Mouse (Mus musculus): ENCODE measurements around the gene Fgfr2. TPM values are rescaled to one million over a fixed set of nuclear protein-coding genes. Genes with fewer than 3 reads are reported as not detected.

Gene Fgfr2
- polyA plus RNA-seq, 1 experiment from 2014 or later: 169 TPM

GRCm38 (mm10) chr7:132060116-132060515 is 1063.0 kb downstream of the Fgfr2 start:
- H3K4me2 ChIP-seq (replicated peaks; ENCODE audit: low read depth, low read length): no peak overlapping the region
- H3K36me3 ChIP-seq (ENCODE audit: control insufficient read depth, insufficient read depth, low read length): no peaks in the 10 kb centered on the region
- no peak overlapping the region for H3K9ac ChIP-seq (replicated peaks; ENCODE audit: low read depth, low read length)
- no peak overlapping the region for H3K27ac ChIP-seq (ENCODE audit: low read length)
- H3K4me3 ChIP-seq (ENCODE audit: low read depth, low read length): no peak overlapping the region
- no peaks in the 10 kb centered on the region for H3K4me1 ChIP-seq (ENCODE audit: control insufficient read depth, insufficient read depth, low read length)
- no peaks in the 10 kb centered on the region for H3K27me3 ChIP-seq (ENCODE audit: control insufficient read depth, insufficient read depth, low read length)
- ATAC-seq (ENCODE audit: insufficient number of reproducible peaks, insufficient read depth, low FRiP score, low read depth): no peak
- WGBS: 68% methylated on average over 7 of the region's 7 CpGs
- no peaks in the 10 kb centered on the region for H3K9me3 ChIP-seq (ENCODE audit: control insufficient read depth, low read depth, low read length)

- Histone ChIP-seq H3K36me3 (ENCODE audit: control insufficient read depth, insufficient read depth, low read length) (no peaks in the 10 kb centered on the region), H3K27ac (ENCODE audit: low read length) (no peak overlapping the region), H3K9me3 (ENCODE audit: control insufficient read depth, low read depth, low read length) (no peaks in the 10 kb centered on the region), H3K4me2 (replicated peaks; ENCODE audit: low read depth, low read length) (no peak overlapping the region), H3K27me3 (ENCODE audit: control insufficient read depth, insufficient read depth, low read length) (no peaks in the 10 kb centered on the region), H3K4me3 (ENCODE audit: low read depth, low read length) (no peak overlapping the region), H3K4me1 (ENCODE audit: control insufficient read depth, insufficient read depth, low read length) (no peaks in the 10 kb centered on the region), H3K9ac (replicated peaks; ENCODE audit: low read depth, low read length) (no peak overlapping the region)
- ATAC-seq (ENCODE audit: insufficient number of reproducible peaks, insufficient read depth, low FRiP score, low read depth): no peak
- 65% methylated on average over 7 of the region's 7 CpGs for WGBS
Observed at GRCm38 (mm10) chr7:132056565-132056964, 1066.6 kb downstream of the Fgfr2 start.

DNA sequence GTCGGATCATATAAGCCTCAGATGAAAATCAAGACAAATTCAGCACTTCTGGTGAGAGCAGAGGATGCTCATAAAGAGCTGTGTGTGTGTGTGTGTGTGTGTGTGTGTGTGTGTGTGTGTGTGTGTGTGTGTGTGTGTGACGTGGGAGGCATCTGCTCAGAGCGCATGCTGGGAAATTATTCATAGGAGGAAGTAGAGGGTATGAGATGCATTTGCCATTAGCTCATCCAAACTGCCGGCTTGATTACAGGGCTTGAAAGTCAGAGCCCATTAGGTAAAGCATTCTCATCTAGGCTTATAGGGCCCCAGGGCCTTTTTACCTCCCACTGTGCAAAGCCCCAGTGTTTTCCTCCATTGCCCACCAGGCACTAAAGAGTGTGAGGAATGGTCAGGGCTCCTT is 1076.5 kb downstream of the Fgfr2 start:
- no peak overlapping the region for H3K4me3 ChIP-seq (ENCODE audit: low read depth, low read length)
- peak; percentile 53; the same call in 1 of the 2 replicates for ATAC-seq (ENCODE audit: insufficient number of reproducible peaks, insufficient read depth, low FRiP score, low read depth)
- H3K36me3 ChIP-seq (ENCODE audit: control insufficient read depth, insufficient read depth, low read length): no peaks in the 10 kb centered on the region
- 34% methylated on average over 4 of the region's 4 CpGs for WGBS
- no peaks in the 10 kb centered on the region for H3K4me1 ChIP-seq (ENCODE audit: control insufficient read depth, insufficient read depth, low read length)
- H3K4me2 ChIP-seq (replicated peaks; ENCODE audit: low read depth, low read length): no peak overlapping the region
- H3K9ac ChIP-seq (replicated peaks; ENCODE audit: low read depth, low read length): no peak overlapping the region
- H3K27ac ChIP-seq (ENCODE audit: low read length): no peak overlapping the region
- H3K27me3 ChIP-seq (ENCODE audit: control insufficient read depth, insufficient read depth, low read length): no peaks in the 10 kb centered on the region
- H3K9me3 ChIP-seq (ENCODE audit: control insufficient read depth, low read depth, low read length): no peaks in the 10 kb centered on the region

DNA sequence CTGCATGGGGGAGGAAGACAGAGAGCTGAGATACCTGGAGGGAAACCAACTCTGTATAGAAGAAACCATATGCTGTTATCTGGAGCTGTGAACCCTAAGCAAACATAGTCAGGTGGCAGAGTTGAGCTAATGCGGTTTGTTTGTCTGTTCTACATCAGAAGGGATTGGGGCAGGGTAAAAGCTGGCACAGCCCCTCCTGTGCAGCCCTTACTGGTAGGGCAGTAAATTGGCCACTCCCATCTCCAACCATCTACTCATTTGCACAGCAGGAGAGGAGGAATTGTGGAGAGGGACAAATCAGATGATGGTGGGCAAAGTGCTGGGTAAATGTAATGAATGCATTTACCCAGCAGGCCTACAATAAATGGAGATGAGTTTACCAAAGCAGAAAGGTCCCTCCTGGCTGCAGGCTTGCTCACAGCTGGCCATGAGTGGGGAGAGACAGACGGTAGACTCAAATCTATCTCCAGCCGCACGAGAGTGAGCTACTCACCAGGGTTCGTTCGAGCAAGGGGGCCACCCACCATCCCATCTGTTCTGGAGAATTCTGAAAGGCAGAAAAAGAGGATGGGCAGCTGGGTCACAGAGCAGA is 1091.1 kb downstream of the Fgfr2 start:
- WGBS: 59% methylated on average over 6 of the region's 6 CpGs
- 0 out of 2 replicates have a peak, but pooled peaks have one; percentile 63 for ATAC-seq (ENCODE audit: insufficient number of reproducible peaks, insufficient read depth, low FRiP score, low read depth)
- H3K36me3 ChIP-seq (ENCODE audit: control insufficient read depth, insufficient read depth, low read length): no peaks in the 10 kb centered on the region

DNA sequence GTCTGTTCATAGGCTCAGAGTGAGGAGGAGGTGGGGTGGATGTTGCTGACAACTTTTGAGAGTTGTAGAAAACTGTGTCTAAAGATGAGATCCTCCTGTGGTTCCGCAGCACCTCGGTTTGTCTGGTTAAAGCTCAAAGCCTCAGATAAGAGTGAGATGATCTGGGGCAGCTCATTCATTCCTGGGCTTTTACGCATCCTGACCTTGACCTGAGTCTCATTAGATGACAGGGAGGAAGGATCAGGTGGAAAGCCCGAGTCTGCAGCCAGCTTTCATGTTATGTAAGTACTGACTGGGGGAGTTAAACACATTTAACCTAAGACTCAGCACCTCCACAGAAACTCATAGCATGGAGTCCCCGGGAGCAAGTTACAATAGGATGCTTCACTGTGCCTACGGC is 1096.5 kb downstream of the Fgfr2 start:
- WGBS: 52% methylated on average over 6 of the region's 6 CpGs
- H3K36me3 ChIP-seq (ENCODE audit: control insufficient read depth, insufficient read depth, low read length): no peaks in the 10 kb centered on the region
- H3K9me3 ChIP-seq (ENCODE audit: control insufficient read depth, low read depth, low read length): no peaks in the 10 kb centered on the region
- H3K27me3 ChIP-seq (ENCODE audit: control insufficient read depth, insufficient read depth, low read length): no peaks in the 10 kb centered on the region
- H3K9ac ChIP-seq (replicated peaks; ENCODE audit: low read depth, low read length): no peak overlapping the region
- no peak for ATAC-seq (ENCODE audit: insufficient number of reproducible peaks, insufficient read depth, low FRiP score, low read depth)
- H3K4me2 ChIP-seq (replicated peaks; ENCODE audit: low read depth, low read length): no peak overlapping the region
- no peak overlapping the region for H3K27ac ChIP-seq (ENCODE audit: low read length)
- H3K4me3 ChIP-seq (ENCODE audit: low read depth, low read length): no peak overlapping the region
- no peaks in the 10 kb centered on the region for H3K4me1 ChIP-seq (ENCODE audit: control insufficient read depth, insufficient read depth, low read length)

More for the DNA sequence above, 1091.1 kb downstream of the Fgfr2 start:
- H3K4me1 ChIP-seq (ENCODE audit: control insufficient read depth, insufficient read depth, low read length): no peaks in the 10 kb centered on the region
- no peaks in the 10 kb centered on the region for H3K9me3 ChIP-seq (ENCODE audit: control insufficient read depth, low read depth, low read length)
- H3K4me3 ChIP-seq (ENCODE audit: low read depth, low read length): no peak overlapping the region
- H3K27me3 ChIP-seq (ENCODE audit: control insufficient read depth, insufficient read depth, low read length): no peaks in the 10 kb centered on the region
- no peak overlapping the region for H3K9ac ChIP-seq (replicated peaks; ENCODE audit: low read depth, low read length)
- H3K27ac ChIP-seq (ENCODE audit: low read length): no peak overlapping the region
- no peak overlapping the region for H3K4me2 ChIP-seq (replicated peaks; ENCODE audit: low read depth, low read length)

DNA sequence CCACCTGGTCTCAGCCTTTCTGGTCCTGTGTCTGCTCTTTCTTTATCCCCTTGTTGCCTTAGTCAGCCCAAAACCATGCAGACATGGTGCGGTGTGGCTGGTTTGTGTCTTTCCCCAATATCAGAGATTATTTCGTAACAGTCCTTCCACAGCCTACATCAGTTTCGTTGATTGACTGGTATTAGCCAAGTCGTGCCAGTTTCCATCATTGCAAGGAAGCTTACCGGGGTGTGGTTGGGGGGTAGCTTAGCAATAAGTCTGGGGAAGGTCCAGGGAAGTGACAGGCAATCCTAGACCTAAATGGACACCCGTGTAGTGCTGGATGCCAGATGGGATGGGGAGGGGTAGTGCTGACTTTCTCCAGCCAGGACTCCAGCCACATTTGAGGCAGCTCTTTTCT is 1097.6 kb downstream of the Fgfr2 start:
- no peak overlapping the region for H3K27ac ChIP-seq (ENCODE audit: low read length)
- H3K9me3 ChIP-seq (ENCODE audit: control insufficient read depth, low read depth, low read length): no peaks in the 10 kb centered on the region
- no peak for ATAC-seq (ENCODE audit: insufficient number of reproducible peaks, insufficient read depth, low FRiP score, low read depth)
- H3K4me3 ChIP-seq (ENCODE audit: low read depth, low read length): no peak overlapping the region
- no peaks in the 10 kb centered on the region for H3K27me3 ChIP-seq (ENCODE audit: control insufficient read depth, insufficient read depth, low read length)
- WGBS: 60% methylated on average over 6 of the region's 6 CpGs
- no peaks in the 10 kb centered on the region for H3K36me3 ChIP-seq (ENCODE audit: control insufficient read depth, insufficient read depth, low read length)
- no peak overlapping the region for H3K9ac ChIP-seq (replicated peaks; ENCODE audit: low read depth, low read length)
- H3K4me2 ChIP-seq (replicated peaks; ENCODE audit: low read depth, low read length): no peak overlapping the region
- H3K4me1 ChIP-seq (ENCODE audit: control insufficient read depth, insufficient read depth, low read length): no peaks in the 10 kb centered on the region

DNA sequence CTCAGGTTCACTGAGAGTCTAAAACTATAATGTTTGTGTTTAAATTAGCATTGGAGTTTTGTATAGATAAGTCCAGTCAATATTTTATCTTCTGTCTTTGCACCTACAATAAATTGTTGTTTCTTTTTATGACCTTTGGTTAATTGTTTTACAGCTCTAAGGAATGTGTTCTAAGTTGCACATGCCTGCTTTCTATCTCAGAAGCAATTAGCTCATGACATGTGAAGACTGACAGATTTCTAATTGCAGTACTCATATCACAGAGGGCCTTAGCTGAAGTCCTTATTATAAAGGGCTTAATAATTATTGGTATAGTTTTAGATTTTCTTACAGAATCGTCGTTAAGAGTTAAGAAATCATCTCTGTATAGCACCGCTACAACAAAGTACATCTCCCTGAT is 1107.2 kb downstream of the Fgfr2 start:
- Histone ChIP-seq H3K4me1 (ENCODE audit: control insufficient read depth, insufficient read depth, low read length) (no peaks in the 10 kb centered on the region), H3K27ac (ENCODE audit: low read length) (no peak overlapping the region), H3K4me3 (ENCODE audit: low read depth, low read length) (no peak overlapping the region), H3K4me2 (replicated peaks; ENCODE audit: low read depth, low read length) (no peak overlapping the region), H3K27me3 (ENCODE audit: control insufficient read depth, insufficient read depth, low read length) (no peaks in the 10 kb centered on the region), H3K36me3 (ENCODE audit: control insufficient read depth, insufficient read depth, low read length) (no peaks in the 10 kb centered on the region), H3K9ac (replicated peaks; ENCODE audit: low read depth, low read length) (no peak overlapping the region), H3K9me3 (ENCODE audit: control insufficient read depth, low read depth, low read length) (no peaks in the 10 kb centered on the region)
- WGBS: 73% methylated on average over 3 of the region's 3 CpGs
- ATAC-seq (ENCODE audit: insufficient number of reproducible peaks, insufficient read depth, low FRiP score, low read depth): no peak

GRCm38 (mm10) chr7:132015193-132015592 is 1108.0 kb downstream of the Fgfr2 start:
- H3K4me3 ChIP-seq (ENCODE audit: low read depth, low read length): no peak overlapping the region
- H3K4me1 ChIP-seq (ENCODE audit: control insufficient read depth, insufficient read depth, low read length): no peaks in the 10 kb centered on the region
- H3K36me3 ChIP-seq (ENCODE audit: control insufficient read depth, insufficient read depth, low read length): no peaks in the 10 kb centered on the region
- H3K9me3 ChIP-seq (ENCODE audit: control insufficient read depth, low read depth, low read length): no peaks in the 10 kb centered on the region
- 15% methylated on average over 3 of the region's 3 CpGs for WGBS
- H3K9ac ChIP-seq (replicated peaks; ENCODE audit: low read depth, low read length): no peak overlapping the region
- no peak for ATAC-seq (ENCODE audit: insufficient number of reproducible peaks, insufficient read depth, low FRiP score, low read depth)
- H3K27ac ChIP-seq (ENCODE audit: low read length): no peak overlapping the region
- no peak overlapping the region for H3K4me2 ChIP-seq (replicated peaks; ENCODE audit: low read depth, low read length)
- H3K27me3 ChIP-seq (ENCODE audit: control insufficient read depth, insufficient read depth, low read length): no peaks in the 10 kb centered on the region

DNA sequence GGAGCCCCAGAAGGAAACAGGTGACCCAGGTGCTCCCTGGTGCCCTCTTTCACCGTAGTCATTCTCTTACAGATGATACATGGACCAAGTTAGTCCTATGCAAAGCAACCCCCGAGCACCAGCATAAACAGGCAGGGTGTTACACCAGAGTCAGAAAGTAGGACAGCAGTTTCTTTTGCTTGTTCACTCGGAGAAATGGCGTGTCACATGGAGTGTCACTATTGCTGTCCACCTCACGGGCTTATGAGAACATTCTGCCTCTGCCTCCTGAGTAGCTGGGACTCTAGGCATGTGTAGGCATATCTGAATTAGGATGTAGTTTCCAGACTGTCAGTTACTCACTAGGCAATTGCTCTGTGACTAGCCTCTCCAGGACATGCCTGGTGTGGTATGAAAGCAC is 1109.2 kb downstream of the Fgfr2 start:
- Histone ChIP-seq H3K27me3 (ENCODE audit: control insufficient read depth, insufficient read depth, low read length) (no peaks in the 10 kb centered on the region), H3K4me1 (ENCODE audit: control insufficient read depth, insufficient read depth, low read length) (no peaks in the 10 kb centered on the region), H3K4me3 (ENCODE audit: low read depth, low read length) (no peak overlapping the region), H3K4me2 (replicated peaks; ENCODE audit: low read depth, low read length) (no peak overlapping the region), H3K27ac (ENCODE audit: low read length) (no peak overlapping the region), H3K9me3 (ENCODE audit: control insufficient read depth, low read depth, low read length) (no peaks in the 10 kb centered on the region), H3K9ac (replicated peaks; ENCODE audit: low read depth, low read length) (no peak overlapping the region), H3K36me3 (ENCODE audit: control insufficient read depth, insufficient read depth, low read length) (no peaks in the 10 kb centered on the region)
- no peak for ATAC-seq (ENCODE audit: insufficient number of reproducible peaks, insufficient read depth, low FRiP score, low read depth)
- 79% methylated on average over 5 of the region's 5 CpGs for WGBS

All from stomach, embryonic 14.5 days (tissue).